In genomic region chr7:100554939-100555338, GRCm38 (mm10) we compare ENCODE assay signal across 11 mouse cellular contexts. TPM values are rescaled to one million over a fixed set of nuclear protein-coding genes. Genes with fewer than 3 reads are reported as not detected.
DNase-seq lines count a peak whose midpoint lies in the region; ATAC-seq lines count a peak whose summit lies in the region.
"Had no signal": no experiment of that assay in that cellular context is flagged by ENCODE, and none has a peak within 500 bp of the region (broad histone marks: within the 10 kb centered on the region; RNA-seq: fewer than 3 reads in every experiment).

No protein-coding gene starts in this region.

- no peak overlapping the region for H3K4me3 ChIP-seq in heart, embryonic 11.5 days (ENCODE audit: low read depth, low read length)
- no peak overlapping the region for H3K4me3 ChIP-seq in forebrain, embryonic 14.5 days (ENCODE audit: low read depth, low read length)
- no peak overlapping the region for H3K4me3 ChIP-seq in limb, embryonic 13.5 days
- H3K4me3 ChIP-seq in neural tube, embryonic 14.5 days (ENCODE audit: low read depth, low read length), result no peak overlapping the region

- intact Hi-C loops in heart, postnatal 25 days (cut with DNase I), result no loop called here

- H3K27ac ChIP-seq in heart, embryonic 11.5 days (ENCODE audit: low read depth, low read length), result peak overlapping the region; percentile 95
- peak overlapping the region; percentile 85 for H3K27ac ChIP-seq in forebrain, embryonic 14.5 days (ENCODE audit: low read depth, low read length)
- peak overlapping the region; percentile 83 for H3K27ac ChIP-seq in limb, embryonic 13.5 days
- H3K27ac ChIP-seq in neural tube, embryonic 14.5 days (ENCODE audit: low read depth, low read length), result peak overlapping the region; percentile 85

- H3K4me2 ChIP-seq in heart, embryonic 11.5 days, result no peak overlapping the region
- no peak overlapping the region for H3K4me2 ChIP-seq in forebrain, embryonic 14.5 days (ENCODE audit: low read length)
- no peak overlapping the region for H3K4me2 ChIP-seq in limb, embryonic 13.5 days (replicated peaks)
- no peak overlapping the region for H3K4me2 ChIP-seq in neural tube, embryonic 14.5 days (ENCODE audit: low read depth, low read length)

- no peak overlapping the region; the same call in 1 of the 2 replicates for H3K9ac ChIP-seq in heart, embryonic 11.5 days (ENCODE audit: low read depth, low read length)
- no peak overlapping the region; the same call in 1 of the 2 replicates for H3K9ac ChIP-seq in forebrain, embryonic 14.5 days (ENCODE audit: low read length)
- H3K9ac ChIP-seq in limb, embryonic 13.5 days, result no peak overlapping the region
- no peak overlapping the region for H3K9ac ChIP-seq in neural tube, embryonic 14.5 days (replicated peaks; ENCODE audit: low read depth, low read length)

- ATAC-seq in heart, embryonic 11.5 days (replicated peaks; ENCODE audit: insufficient number of reproducible peaks, low FRiP score, low TSS enrichment), result no peak
- peak; percentile 37; the same call in 1 of the 2 replicates for ATAC-seq in forebrain, embryonic 14.5 days
- ATAC-seq in limb, embryonic 13.5 days (ENCODE audit: low FRiP score, low read depth), result no peak
- no peak for ATAC-seq in neural tube, embryonic 14.5 days (ENCODE audit: low read depth)
- ATAC-seq: activated CD4-positive, CD25-positive, alpha-beta regulatory T cell, adult 4 months had no signal

- H3K9me3 ChIP-seq in heart, embryonic 11.5 days (replicated peaks; ENCODE audit: control insufficient read depth, low read length), result no peaks in the 10 kb centered on the region
- H3K9me3 ChIP-seq in forebrain, embryonic 14.5 days (replicated peaks; ENCODE audit: control insufficient read depth, low read length), result no peaks in the 10 kb centered on the region
- H3K9me3 ChIP-seq in limb, embryonic 13.5 days, result no peaks in the 10 kb centered on the region
- H3K9me3 ChIP-seq in neural tube, embryonic 14.5 days (ENCODE audit: control insufficient read depth, low read length), result no peaks in the 10 kb centered on the region

- H3K27me3 ChIP-seq in heart, embryonic 11.5 days (ENCODE audit: control insufficient read depth, insufficient read depth, low read length), result no peaks in the 10 kb centered on the region
- no peaks in the 10 kb centered on the region for H3K27me3 ChIP-seq in forebrain, embryonic 14.5 days (replicated peaks; ENCODE audit: control insufficient read depth, insufficient read depth, low read length)
- H3K27me3 ChIP-seq in limb, embryonic 13.5 days, result no peaks in the 10 kb centered on the region
- H3K27me3 ChIP-seq in neural tube, embryonic 14.5 days (ENCODE audit: control insufficient read depth, insufficient read depth, low read length), result no peaks in the 10 kb centered on the region

- no peak for DNase-seq in heart, postnatal 25 days (ENCODE audit: low spot score)
- peak; percentile 18 for DNase-seq in forebrain, embryonic 14.5 days (ENCODE audit: low spot score)
- no peak for DNase-seq in urinary bladder, postnatal 25 days (ENCODE audit: low spot score)
- no peak for DNase-seq in kidney, postnatal 10 days
- DNase-seq in gastrocnemius, postnatal 4 days (ENCODE audit: low spot score in 2 of 2), result no peak
- DNase-seq: thymus, postnatal 25 days had no signal

- H3K4me1 ChIP-seq in heart, embryonic 11.5 days (ENCODE audit: control insufficient read depth, insufficient read depth, low read length), result peaks cover 15% of the 10 kb centered on the region
- peaks cover 2% of the 10 kb centered on the region; the same call in 1 of the 2 replicates for H3K4me1 ChIP-seq in forebrain, embryonic 14.5 days (ENCODE audit: control insufficient read depth, insufficient read depth, low read length)
- peaks cover 7% of the 10 kb centered on the region for H3K4me1 ChIP-seq in limb, embryonic 13.5 days
- peaks cover 5% of the 10 kb centered on the region; the same call in 1 of the 2 replicates for H3K4me1 ChIP-seq in neural tube, embryonic 14.5 days (ENCODE audit: control insufficient read depth, insufficient read depth, low read length)

- WGBS in heart, embryonic 11.5 days (ENCODE audit: insufficient replicate concordance), result 53% methylated on average over 5 of the region's 5 CpGs
- 58% methylated on average over 5 of the region's 5 CpGs for WGBS in forebrain, embryonic 14.5 days
- 74% methylated on average over 5 of the region's 5 CpGs for WGBS in limb, embryonic 13.5 days
- WGBS in neural tube, embryonic 14.5 days, result 58% methylated on average over 5 of the region's 5 CpGs

- 0 out of 2 replicates have a peak, but pooled peaks cover 3% of the 10 kb centered on the region for H3K36me3 ChIP-seq in heart, embryonic 11.5 days (ENCODE audit: control insufficient read depth, insufficient read depth, low read length)
- H3K36me3 ChIP-seq in forebrain, embryonic 14.5 days (ENCODE audit: control insufficient read depth, insufficient read depth, low read length), result peaks cover 6% of the 10 kb centered on the region; the same call in 1 of the 2 replicates
- peaks cover 18% of the 10 kb centered on the region for H3K36me3 ChIP-seq in limb, embryonic 13.5 days
- H3K36me3 ChIP-seq in neural tube, embryonic 14.5 days (ENCODE audit: control insufficient read depth, insufficient read depth, low read length), result no peaks in the 10 kb centered on the region

RNA-seq across cellular contexts. Expression of gene Coa4, which starts 18.1 kb away (rescaled TPM):
- polyA plus RNA-seq in heart, embryonic 11.5 days (2014; fragmentation: Nextera tagmentation; extraction: Ambion mirVana), result 24.4 and 27.0 TPM in 2 replicates
- total RNA-seq in heart, postnatal 25 days (2021), result 10 to 100 TPM; 14.1 to 16.3 TPM
- 13.7 and 19.0 TPM in 2 replicates for polyA plus RNA-seq in forebrain, embryonic 14.5 days (2014; fragmentation: Nextera tagmentation; extraction: Ambion mirVana)
- 18.3 and 18.5 TPM in 2 replicates for polyA plus RNA-seq in limb, embryonic 13.5 days (2015; fragmentation: Nextera tagmentation; extraction: Ambion mirVana)
- 15.2 and 18.1 TPM in 2 replicates for polyA plus RNA-seq in neural tube, embryonic 14.5 days (2014; fragmentation: Nextera tagmentation; extraction: Ambion mirVana)
- 10 to 100 TPM; 10.7 to 13.1 TPM for total RNA-seq in gastrocnemius, postnatal 4 days (2021)

RNA-seq across cellular contexts. Expression of gene Dnajb13, which starts 40.2 kb away (rescaled TPM):
- polyA plus RNA-seq in heart, embryonic 11.5 days (2014; fragmentation: Nextera tagmentation; extraction: Ambion mirVana), result 0.19 and 0.21 TPM in 2 replicates
- not detected for total RNA-seq in heart, postnatal 25 days (2021)
- 4.6 and 5.0 TPM in 2 replicates for polyA plus RNA-seq in forebrain, embryonic 14.5 days (2014; fragmentation: Nextera tagmentation; extraction: Ambion mirVana)
- polyA plus RNA-seq in limb, embryonic 13.5 days (2015; fragmentation: Nextera tagmentation; extraction: Ambion mirVana), result 0.17 and 0.24 TPM in 2 replicates
- polyA plus RNA-seq in neural tube, embryonic 14.5 days (2014; fragmentation: Nextera tagmentation; extraction: Ambion mirVana), result 2.4 and 4.2 TPM in 2 replicates
- under 1 TPM; 0.18 to 0.20 TPM for total RNA-seq in gastrocnemius, postnatal 4 days (2021)
- total RNA-seq: gastrocnemius, postnatal 10 days had no signal

RNA-seq across cellular contexts. Expression of gene Rab6a, which starts 52.3 kb away (rescaled TPM):
- 115 and 128 TPM in 2 replicates for polyA plus RNA-seq in heart, embryonic 11.5 days (2014; fragmentation: Nextera tagmentation; extraction: Ambion mirVana)
- 10 to 100 TPM; 61.3 to 68.2 TPM for total RNA-seq in heart, postnatal 25 days (2021)
- 188 and 208 TPM in 2 replicates for polyA plus RNA-seq in forebrain, embryonic 14.5 days (2014; fragmentation: Nextera tagmentation; extraction: Ambion mirVana)
- 98.1 and 98.7 TPM in 2 replicates for polyA plus RNA-seq in limb, embryonic 13.5 days (2015; fragmentation: Nextera tagmentation; extraction: Ambion mirVana)
- 324 and 339 TPM in 2 replicates for polyA plus RNA-seq in neural tube, embryonic 14.5 days (2014; fragmentation: Nextera tagmentation; extraction: Ambion mirVana)
- total RNA-seq in gastrocnemius, postnatal 4 days (2021), result 10 to 100 TPM; 74.5 to 88.0 TPM

RNA-seq across cellular contexts. Expression of gene Mrpl48, which starts 53.2 kb away (rescaled TPM):
- 76.9 and 77.3 TPM in 2 replicates for polyA plus RNA-seq in heart, embryonic 11.5 days (2014; fragmentation: Nextera tagmentation; extraction: Ambion mirVana)
- total RNA-seq in heart, postnatal 25 days (2021), result 10 to 100 TPM; 67.1 to 79.0 TPM
- 82.8 and 85.1 TPM in 2 replicates for polyA plus RNA-seq in forebrain, embryonic 14.5 days (2014; fragmentation: Nextera tagmentation; extraction: Ambion mirVana)
- polyA plus RNA-seq in limb, embryonic 13.5 days (2015; fragmentation: Nextera tagmentation; extraction: Ambion mirVana), result 74.6 and 74.7 TPM in 2 replicates
- polyA plus RNA-seq in neural tube, embryonic 14.5 days (2014; fragmentation: Nextera tagmentation; extraction: Ambion mirVana), result 87.5 and 88.7 TPM in 2 replicates
- total RNA-seq in gastrocnemius, postnatal 4 days (2021), result 10 to 100 TPM; 60.1 to 67.2 TPM
